8 mouse cellular contexts compared by ENCODE assay signal in the genomic region with DNA sequence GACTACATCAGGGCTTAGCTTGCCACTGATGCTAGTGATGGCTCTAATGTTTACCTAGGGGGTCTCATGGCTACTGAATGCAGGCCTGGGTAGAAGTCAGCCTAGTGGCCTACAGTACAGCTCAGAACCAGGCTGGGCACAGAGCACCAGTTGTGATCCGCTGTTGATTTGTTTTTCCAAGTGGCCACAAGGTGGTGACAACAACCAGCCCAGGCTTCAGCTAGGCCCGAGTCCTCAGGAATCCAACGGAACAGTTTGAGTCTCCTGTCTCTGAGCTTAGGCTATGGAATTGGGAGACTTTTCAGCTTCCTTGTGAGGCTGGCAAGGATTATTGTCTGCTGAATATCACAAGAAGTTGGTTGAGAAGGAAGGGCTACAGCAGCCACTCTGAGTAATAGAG. TPM values are rescaled to one million over a fixed set of nuclear protein-coding genes. Genes with fewer than 3 reads are reported as not detected.
DNase-seq lines count a peak whose midpoint lies in the region; ATAC-seq lines count a peak whose summit lies in the region.

No protein-coding gene starts in this region.

- H3K9ac ChIP-seq in heart, embryonic 16.5 days (ENCODE audit: low read length), result peak overlapping the region; percentile 53; the same call in 1 of the 2 replicates

- WGBS in heart, embryonic 16.5 days, result 13% methylated on average over 3 of the region's 3 CpGs

- H3K36me3 ChIP-seq in heart, embryonic 16.5 days (ENCODE audit: control insufficient read depth, insufficient read depth), result no peaks in the 10 kb centered on the region

- H3K9me3 ChIP-seq in heart, embryonic 16.5 days (replicated peaks; ENCODE audit: control insufficient read depth, low read length), result no peaks in the 10 kb centered on the region; the same call in 1 of the 2 replicates

- no peaks in the 10 kb centered on the region for H3K27me3 ChIP-seq in heart, embryonic 16.5 days (ENCODE audit: control insufficient read depth, insufficient read depth, low read length)

- peak; percentile 28 for DNase-seq in CD4-positive, CD25-positive, alpha-beta regulatory T cell, adult 2 months (ENCODE audit: low read depth, low spot score)
- DNase-seq in ZHBTc4 (ENCODE audit: low read depth, low spot score), result peak; percentile 81
- DNase-seq in embryo, embryonic 9.5 days (ENCODE audit: extremely low spot score), result peak; percentile 49
- peak; percentile 40 to 67 for DNase-seq in layer of hippocampus, adult 8-10 months (ENCODE audit: low spot score in 2 of 2)
- peak; percentile 49 to 59 for DNase-seq in lung, postnatal 4 days

- no peak overlapping the region for H3K4me2 ChIP-seq in heart, embryonic 16.5 days (ENCODE audit: low read depth, low read length)

- no peak for ATAC-seq in CD4-positive, CD25-positive, alpha-beta regulatory T cell, adult 4 months
- peak; percentile 28; the same call in 1 of the 2 replicates for ATAC-seq in heart, embryonic 16.5 days (replicated peaks; ENCODE audit: extremely low read depth, insufficient read depth, low FRiP score)
- ATAC-seq in granulocyte monocyte progenitor cell, adult 5-6 weeks (replicated peaks; ENCODE audit: poor library complexity, severe bottlenecking), result no peak

- no peak overlapping the region for H3K4me3 ChIP-seq in heart, embryonic 16.5 days (ENCODE audit: low read length)

- H3K27ac ChIP-seq in heart, embryonic 16.5 days (ENCODE audit: low read length), result no peak overlapping the region

- H3K4me1 ChIP-seq in heart, embryonic 16.5 days (ENCODE audit: control insufficient read depth, insufficient read depth, low read length), result peaks cover 13% of the 10 kb centered on the region

RNA-seq across cellular contexts. Expression of a gene that starts 3.1 kb away (rescaled TPM):
- polyA plus RNA-seq in CD4-positive, CD25-positive, alpha-beta regulatory T cell, adult 4 months (2017; shearing (Covaris generic)), result 10 to 100 TPM in 1 of 2 experiments, 1 to 10 TPM in 1; 9.9 to 14.9 TPM
- 48.2 and 56.9 TPM in 2 replicates for polyA plus RNA-seq in heart, embryonic 16.5 days (2015; fragmentation: Nextera tagmentation; extraction: Ambion mirVana)
- total RNA-seq in layer of hippocampus, adult 8-10 months (2022), result 10 to 100 TPM; 50.7 to 64.1 (median 56.9) TPM
- total RNA-seq in granulocyte monocyte progenitor cell, adult 5-6 weeks (2014; fragmentation: Nextera tagmentation), result 19.3 and 19.6 TPM in 2 replicates
- total RNA-seq in granulocyte monocyte progenitor cell, adult 5-6 weeks (2017), result 40.6 and 60.0 TPM in 2 replicates

Comparison
In these comparisons a context has a peak if more than half of its experiments do, and no peak if none do; other contexts are left out.
1. DNase-seq: peak in every context shown above with its lines; median percentile 81 in ZHBTc4; 54 in lung, postnatal 4 days; 54 in layer of hippocampus, adult 8-10 months; 49 in embryo, embryonic 9.5 days; 28 in CD4-positive, CD25-positive, alpha-beta regulatory T cell, adult 2 months.